Mouse (Mus musculus) kidney, postnatal 0 days (tissue): ENCODE measurements around the gene Atf7ip. TPM values are rescaled to one million over a fixed set of nuclear protein-coding genes. Genes with fewer than 3 reads are reported as not detected.
A peak's percentile ranks its signal among the peaks of the same experiment; 100 is the strongest.

Source experiments
- ATAC-seq: fragments of 200-750 bp; cut with Nextera tagmentation; replicated peaks from 2 replicates; pipeline ENCODE4 v1.8.0; 2017; ENCODE audit warnings: low read depth, moderate number of reproducible peaks, moderate TSS enrichment, moderate library complexity; ENCODE audit not compliant: low FRiP score
- DNase-seq: peaks from one replicate; pipeline ENCODE4 v3.0.0-alpha.2; 2016; ENCODE audit warnings: low spot score
- H3K27ac ChIP-seq: fragments of 300-500 bp; sonication (generic); 2 replicates; pipeline ENCODE4 v1.5.1; 2014; ENCODE audit warnings: mild to moderate bottlenecking
- H3K27me3 ChIP-seq: fragments of 300-500 bp; sonication (generic); 2 replicates; pipeline ENCODE4 v1.6.1; 2014; ENCODE audit warnings: low read length, mixed read lengths; ENCODE audit not compliant: insufficient read depth
- H3K36me3 ChIP-seq: fragments of 300-500 bp; sonication (generic); 2 replicates; pipeline ENCODE4 v1.6.1; 2014; ENCODE audit warnings: low read length, mixed read lengths; ENCODE audit not compliant: insufficient read depth
- H3K4me1 ChIP-seq: fragments of 300-500 bp; sonication (generic); replicated peaks from 2 replicates; pipeline ENCODE4 v1.6.1; 2014; ENCODE audit warnings: antibody characterized with exemption, low read length, mixed read lengths; ENCODE audit not compliant: insufficient read depth
- H3K4me2 ChIP-seq: fragments of 300-500 bp; sonication (generic); 2 replicates; pipeline ENCODE4 v1.6.1; 2014; ENCODE audit warnings: mild to moderate bottlenecking, low read length, moderate library complexity, mixed read lengths
- H3K4me3 ChIP-seq: fragments of 300-500 bp; sonication (generic); replicated peaks from 2 replicates; pipeline ENCODE4 v1.5.1; 2014; ENCODE audit warnings: low read depth, low read length
- H3K9ac ChIP-seq: fragments of 300-500 bp; sonication (generic); 2 replicates; pipeline ENCODE4 v1.6.1; 2014; ENCODE audit warnings: low read depth, low read length
- H3K9me3 ChIP-seq: fragments of 300-500 bp; sonication (generic); replicated peaks from 2 replicates; pipeline ENCODE4 v1.6.1; 2016; ENCODE audit warnings: low read length, inconsistent platforms, mixed read lengths
- CTCF ChIP-seq: IDR thresholded peaks from 2 replicates; pipeline ENCODE4 v1.5.1; 2016; ENCODE audit warnings: antibody characterized with exemption, low read depth, mild to moderate bottlenecking, moderate library complexity
- WGBS: fragments of 180-500 bp; shearing (Covaris S2); extraction: QIAGEN DNeasy Blood & Tissue Kit; methylation state at CpG from one replicate; pipeline ENCODE4 v1.1.7; 2014; 5-methylcytosine and 5-hydroxymethylcytosine counted together
- polyA plus RNA-seq: library from polyadenylated mRNA; unstranded; fragments of >200 nt; fragmentation: Nextera tagmentation; extraction: Ambion mirVana; gene quantifications from 2 replicates; pipeline ENCODE4 v1.2.1, GENCODE M21; 2015

Atf7ip gene
- polyA plus RNA-seq, 1 experiment from 2014 or later, result 17.9 TPM

GRCm38 (mm10) chr6:136558288-136559005, 52.5 kb downstream of the Atf7ip start:
- Histone ChIP-seq H3K4me3 (no peak overlapping the region), H3K9me3 (no peaks in the 10 kb centered on the region), H3K9ac (no peak overlapping the region), H3K27me3 (no peaks in the 10 kb centered on the region), H3K36me3 (peaks cover 33% of the 10 kb centered on the region), H3K27ac (no peak overlapping the region), H3K4me1 (no peaks in the 10 kb centered on the region), H3K4me2 (no peak overlapping the region)
- ATAC-seq, result no peak
- no peak for DNase-seq
- TF ChIP-seq CTCF, result no peak
- WGBS, result 86% methylated on average over 8 of the region's 8 CpGs

GRCm38 (mm10) chr6:136566002-136566401, 60.0 kb downstream of the Atf7ip start:
- no peak for TF ChIP-seq CTCF
- Histone ChIP-seq H3K4me2 (no peak overlapping the region), H3K4me1 (no peaks in the 10 kb centered on the region), H3K9me3 (0 out of 2 replicates have a peak, but pooled peaks cover 4% of the 10 kb centered on the region), H3K27me3 (no peaks in the 10 kb centered on the region), H3K27ac (no peak overlapping the region), H3K36me3 (peaks cover 65% of the 10 kb centered on the region), H3K9ac (no peak overlapping the region), H3K4me3 (no peak overlapping the region)
- 86% methylated on average over 5 of the region's 5 CpGs for WGBS
- ATAC-seq (no peak), DNase-seq (no peak)

- no peak for DNase-seq
- WGBS, result 87% methylated on average over 4 of the region's 4 CpGs
- Histone ChIP-seq H3K9ac (no peak overlapping the region), H3K27ac (no peak overlapping the region), H3K4me1 (no peaks in the 10 kb centered on the region), H3K9me3 (no peaks in the 10 kb centered on the region), H3K27me3 (no peaks in the 10 kb centered on the region), H3K36me3 (peaks cover 51% of the 10 kb centered on the region), H3K4me3 (no peak overlapping the region), H3K4me2 (no peak overlapping the region)
- TF ChIP-seq CTCF, result no peak
- ATAC-seq, result no peak
Observed at GRCm38 (mm10) chr6:136590739-136591138, 84.8 kb downstream of the Atf7ip start.

- no peaks in the 10 kb centered on the region for H3K27me3 ChIP-seq
- DNase-seq (no peak), ATAC-seq (no peak)
- no peaks in the 10 kb centered on the region for H3K9me3 ChIP-seq
- no peak overlapping the region for H3K4me3 ChIP-seq
- H3K4me2 ChIP-seq, result no peak overlapping the region
- no peak overlapping the region for H3K9ac ChIP-seq
- no peak for TF ChIP-seq CTCF
- WGBS, result 92% methylated on average over 4 of the region's 4 CpGs
- peaks cover 46% of the 10 kb centered on the region for H3K36me3 ChIP-seq
- no peak overlapping the region for H3K27ac ChIP-seq
- H3K4me1 ChIP-seq, result no peaks in the 10 kb centered on the region
Observed at GRCm38 (mm10) chr6:136594541-136594940, 88.6 kb downstream of the Atf7ip start.

GRCm38 (mm10) chr6:136602601-136603000, 96.6 kb downstream of the Atf7ip start:
- WGBS, result 81% methylated on average over 7 of the region's 7 CpGs
- Histone ChIP-seq H3K36me3 (peaks cover 75% of the 10 kb centered on the region), H3K4me2 (no peak overlapping the region), H3K27me3 (no peaks in the 10 kb centered on the region), H3K9ac (no peak overlapping the region), H3K9me3 (no peaks in the 10 kb centered on the region), H3K4me3 (no peak overlapping the region), H3K27ac (no peak overlapping the region), H3K4me1 (no peaks in the 10 kb centered on the region)
- TF ChIP-seq CTCF, result no peak
- no peak for ATAC-seq
- no peak for DNase-seq

GRCm38 (mm10) chr6:136611351-136612215, 105.6 kb downstream of the Atf7ip start:
- 96% methylated on average over 17 of the region's 17 CpGs for WGBS
- ATAC-seq (0 out of 2 replicates have a peak, but pooled peaks have one; percentile 47), DNase-seq (no peak)
- Histone ChIP-seq H3K9me3 (no peaks in the 10 kb centered on the region; the same call in 1 of the 2 replicates), H3K27me3 (no peaks in the 10 kb centered on the region), H3K9ac (no peak overlapping the region), H3K4me1 (no peaks in the 10 kb centered on the region), H3K27ac (no peak overlapping the region), H3K4me2 (no peak overlapping the region), H3K4me3 (no peak overlapping the region), H3K36me3 (peaks cover 34% of the 10 kb centered on the region)
- no peak for TF ChIP-seq CTCF
